Mouse (Mus musculus) central nervous system, embryonic 18 days (tissue): ENCODE results near the gene Rnf128. TPM values are rescaled to one million over a fixed set of nuclear protein-coding genes. Genes with fewer than 3 reads are reported as not detected.

Source experiments
- polyA plus RNA-seq: library from polyadenylated mRNA; depleted of rRNA; stranded (reverse); fragments of >200 nt; gene quantifications from 2 replicates; pipeline ENCODE4 v1.2.3, GENCODE M21; 2012; rRNA removed

Rnf128 gene
- 3.2 and 3.3 TPM in 2 replicates for polyA plus RNA-seq

GRCm38 (mm10) chrX:139562925-139563461, at the start of gene Rnf128:
Gene Rnf128 (plus strand): TSS chrX:139563316.

GRCm38 (mm10) chrX:139684775-139685695, 121.9 kb downstream of the Rnf128 start, which contains the start of gene Tbc1d8b:
Gene Tbc1d8b (plus strand): TSS chrX:139684996.

GRCm38 (mm10) chrX:139714381-139714780, 151.3 kb downstream of the Rnf128 start, which contains the start of gene Gm15013:
Gene Gm15013 (minus strand): TSS chrX:139714481.

Other genes with a start within 250 kb of the Rnf128 start
- gene Trap1a, start 229.6 kb upstream of the Rnf128 start, polyA plus RNA-seq, result 0.06 and 0.09 TPM in 2 replicates
- 0.95 and 1.0 TPM in 2 replicates for gene D330045A20Rik, start 82.9 kb upstream of the Rnf128 start, polyA plus RNA-seq
- 1.3 and 1.6 TPM in 2 replicates for gene Tbc1d8b, start 121.7 kb downstream of the Rnf128 start, polyA plus RNA-seq
- not detected in 2 replicates for gene Gm15013, start 151.2 kb downstream of the Rnf128 start, polyA plus RNA-seq
- 0.32 and 0.54 TPM in 2 replicates for gene Ripply1, start 219.0 kb downstream of the Rnf128 start, polyA plus RNA-seq
- 0.45 and 0.90 TPM in 2 replicates for gene Cldn2, start 237.5 kb downstream of the Rnf128 start, polyA plus RNA-seq